Mouse (Mus musculus) common myeloid progenitor, adult 5-6 weeks (primary cell): ENCODE measurements around the gene 2700081O15Rik. TPM values are rescaled to one million over a fixed set of nuclear protein-coding genes. Genes with fewer than 3 reads are reported as not detected.

Source experiments
- ATAC-seq: replicated peaks from 2 replicates; pipeline ENCODE4 v1.8.0; 2016; ENCODE audit warnings: low read depth, mild to moderate bottlenecking, moderate TSS enrichment, inconsistent platforms; ENCODE audit not compliant: poor library complexity, severe bottlenecking
- total RNA-seq: library from RNA; stranded (forward); fragments of 200-1000, 187-1606 nt; gene quantifications from 2 replicates; pipeline ENCODE4 v1.2.3, GENCODE M21; 2017

The 2700081O15Rik gene
- total RNA-seq, 1 experiment from 2014 or later: 4.5 TPM

GRCm38 (mm10) chr19:7419134-7419533 is 1.7 kb downstream of the 2700081O15Rik start:
- 0 out of 2 replicates have a peak, but pooled peaks have one; percentile 33 for ATAC-seq

DNA sequence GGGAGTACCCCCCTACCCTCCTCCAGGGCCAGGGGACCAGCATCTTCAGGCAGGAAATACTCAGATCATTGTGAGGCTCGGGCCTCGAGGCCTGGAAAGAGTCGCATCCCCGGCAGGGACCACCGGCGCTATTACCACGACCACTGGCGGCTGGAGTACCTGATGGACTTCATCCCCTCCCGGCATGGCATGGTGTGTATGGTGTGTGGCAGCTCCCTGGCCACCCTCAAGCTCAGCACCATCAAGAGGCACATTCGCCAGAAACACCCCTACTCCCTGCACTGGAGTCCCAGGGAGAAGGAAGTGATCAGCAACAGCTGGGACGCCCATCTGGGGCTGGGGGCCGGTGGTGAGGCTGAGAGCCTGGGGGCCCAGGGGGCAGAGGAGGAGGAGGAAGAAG is 2.7 kb downstream of the 2700081O15Rik start:
- no peak for ATAC-seq

- no peak for ATAC-seq
These were observed 3.6 kb downstream of the 2700081O15Rik start for GRCm38 (mm10) chr19:7420841-7421601.

- no peak for ATAC-seq
These were observed 4.5 kb downstream of the 2700081O15Rik start for GRCm38 (mm10) chr19:7421602-7422591.

DNA sequence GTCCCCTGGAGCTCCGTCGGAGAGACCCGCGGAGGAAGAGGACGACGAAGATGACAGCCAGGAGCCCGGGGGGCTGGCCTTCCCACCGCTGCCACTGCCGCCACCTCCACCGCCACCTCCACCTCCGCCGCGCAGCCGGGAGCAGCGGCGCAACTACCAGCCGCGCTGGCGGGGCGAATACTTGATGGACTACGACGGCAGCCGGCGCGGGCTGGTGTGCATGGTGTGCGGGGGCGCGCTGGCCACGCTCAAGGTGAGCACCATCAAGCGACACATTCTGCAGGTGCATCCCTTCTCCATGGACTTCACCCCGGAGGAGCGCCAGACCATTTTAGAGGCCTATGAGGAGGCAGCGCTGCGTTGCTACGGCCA is 5.2 kb downstream of the 2700081O15Rik start:
- ATAC-seq: no peak

- ATAC-seq: no peak
These were observed 5.7 kb downstream of the 2700081O15Rik start for GRCm38 (mm10) chr19:7423028-7423655.

DNA sequence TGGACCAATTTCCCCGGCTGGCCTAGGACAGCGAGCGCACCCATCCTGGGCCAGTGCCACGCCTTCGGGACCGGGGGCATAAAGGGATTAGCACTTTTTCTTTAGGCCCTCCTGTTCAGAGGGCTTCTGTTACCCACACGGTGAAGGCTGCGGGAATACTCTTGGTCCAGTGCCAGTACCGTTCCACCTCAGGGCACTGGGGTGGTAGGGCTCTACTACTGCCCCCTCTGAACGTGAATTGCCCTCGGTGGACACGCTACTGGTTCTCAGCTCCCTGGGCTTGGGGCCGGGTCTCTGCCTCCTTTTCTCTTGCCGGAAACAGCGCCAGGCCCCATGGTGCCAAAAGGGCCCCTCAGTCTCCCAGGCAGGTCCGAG is 6.2 kb downstream of the 2700081O15Rik start:
- no peak for ATAC-seq

GRCm38 (mm10) chr19:7424131-7424530 is 6.7 kb downstream of the 2700081O15Rik start:
- no peak for ATAC-seq

GRCm38 (mm10) chr19:7424590-7425397 is 7.4 kb downstream of the 2700081O15Rik start:
- ATAC-seq: no peak

- no peak for ATAC-seq
These were observed 8.0 kb downstream of the 2700081O15Rik start for GRCm38 (mm10) chr19:7425398-7425775.

DNA sequence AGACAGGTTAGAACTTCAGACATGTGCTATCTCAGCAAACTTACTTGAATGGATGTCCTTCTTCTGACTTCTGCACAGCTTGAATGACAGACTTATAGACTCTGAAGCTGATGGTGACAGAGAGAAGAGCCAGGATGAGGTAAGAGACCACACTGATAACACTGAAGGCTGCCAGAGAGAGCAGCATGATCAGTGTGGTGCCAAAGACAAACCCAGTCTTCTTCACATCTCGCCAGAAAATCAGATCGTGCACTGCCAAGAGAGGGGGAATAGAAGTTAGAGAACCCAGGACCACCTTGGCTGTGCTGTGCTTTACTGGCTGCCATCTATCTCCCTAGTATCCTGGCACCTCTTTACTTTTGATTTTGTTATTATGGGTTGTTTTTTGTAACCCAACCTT is 17.5 kb downstream of the 2700081O15Rik start:
- ATAC-seq: no peak

DNA sequence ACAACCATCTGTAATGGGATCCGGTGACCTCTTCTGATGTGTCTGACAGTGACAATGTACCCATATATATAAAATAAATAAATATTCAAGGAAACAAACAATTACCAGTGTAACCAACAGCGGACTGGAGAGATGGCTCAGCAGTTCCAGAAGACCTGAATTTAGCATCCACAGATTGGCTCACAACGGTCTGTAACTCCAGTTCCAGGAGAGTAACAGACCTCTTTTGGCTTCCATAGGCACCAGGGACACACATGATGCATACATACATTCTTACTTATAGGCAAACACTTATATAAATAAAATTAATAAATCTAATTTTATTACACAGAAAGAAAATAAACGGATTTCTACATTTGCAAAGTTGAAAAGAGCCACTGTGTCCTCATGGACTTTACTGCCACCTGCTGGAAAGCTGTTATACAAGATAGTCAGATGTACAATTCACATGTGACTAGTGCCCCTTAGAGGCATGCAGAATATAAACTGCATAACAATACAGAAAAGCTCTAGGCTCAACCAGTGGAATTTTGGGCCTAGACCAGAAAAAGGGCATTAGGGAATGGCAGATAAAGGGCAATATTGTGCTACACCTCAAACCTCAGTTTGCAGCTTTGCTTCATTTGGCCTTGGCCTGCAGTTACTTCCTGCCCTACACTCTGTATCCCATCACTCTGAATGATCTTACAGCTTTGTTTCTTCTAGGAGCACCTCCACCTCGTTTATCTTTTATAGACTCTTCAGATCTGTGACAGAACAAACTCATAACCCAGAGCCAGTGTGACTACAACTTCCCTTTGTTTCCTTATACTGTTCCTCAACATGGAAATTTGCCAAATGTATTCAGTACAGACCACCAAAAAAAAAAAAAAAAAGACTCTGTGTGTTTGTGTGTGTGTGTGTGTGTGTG is 18.9 kb downstream of the 2700081O15Rik start:
- peak; percentile 82 for ATAC-seq

GRCm38 (mm10) chr19:7438295-7438694 is 20.9 kb downstream of the 2700081O15Rik start:
- ATAC-seq: no peak

DNA sequence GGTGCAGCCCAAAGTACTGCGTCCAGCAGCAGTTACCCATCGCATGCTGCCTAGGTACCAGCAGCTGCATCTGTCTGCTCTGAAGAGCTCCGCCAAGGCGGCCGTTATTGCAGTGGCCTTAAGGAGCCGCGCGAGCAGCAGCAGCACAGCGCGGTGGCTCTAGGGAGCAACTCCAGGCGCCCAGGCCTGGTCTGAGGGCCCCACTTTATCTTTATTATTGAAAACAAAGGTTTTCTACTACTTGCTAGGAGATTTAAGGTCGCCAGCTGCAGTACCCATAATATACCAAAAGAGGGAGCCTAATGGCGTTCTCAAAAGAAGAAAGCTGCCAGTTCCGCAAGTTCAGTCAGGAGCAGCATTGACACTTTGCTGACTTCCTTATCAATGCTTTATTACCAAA is 24.1 kb downstream of the 2700081O15Rik start:
- ATAC-seq: peak; percentile 72

DNA sequence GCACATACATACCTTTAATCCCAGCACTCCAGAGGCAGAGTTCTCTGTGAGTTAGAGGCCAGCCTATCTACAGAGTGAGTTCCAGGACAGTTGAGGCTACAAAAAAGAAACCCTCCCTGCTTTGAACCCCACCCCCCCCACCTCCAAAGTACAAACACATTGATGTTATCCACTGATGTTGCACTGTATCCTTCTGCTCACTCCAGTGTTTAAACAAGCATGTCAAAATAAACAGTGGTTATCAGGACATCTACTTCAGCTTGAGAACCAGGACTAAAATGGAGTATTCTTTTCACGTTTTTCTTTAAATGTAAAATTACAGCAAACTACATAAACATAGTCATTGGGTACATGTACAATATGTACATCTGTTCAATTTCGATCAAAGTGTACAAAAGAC is 27.7 kb downstream of the 2700081O15Rik start:
- ATAC-seq: no peak

DNA sequence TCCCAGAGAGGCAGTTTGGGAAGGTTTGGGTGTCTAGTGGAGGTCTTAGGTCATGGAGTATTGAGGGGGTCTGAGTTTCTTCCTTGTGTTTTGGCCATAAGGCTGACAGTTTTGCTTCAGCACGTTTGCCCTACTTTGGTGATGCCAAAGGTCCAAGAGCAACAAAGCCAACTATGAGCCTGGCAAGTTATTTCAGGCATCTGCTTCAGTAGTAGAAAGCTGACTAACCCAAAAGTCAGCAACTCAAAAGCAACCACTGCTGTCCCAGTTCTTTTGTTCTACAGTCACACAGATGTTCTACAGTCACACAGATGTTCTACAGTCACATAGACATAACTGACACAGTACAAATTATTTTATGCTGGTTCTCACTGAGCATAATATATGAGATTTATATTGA is 28.2 kb downstream of the 2700081O15Rik start:
- ATAC-seq: no peak

DNA sequence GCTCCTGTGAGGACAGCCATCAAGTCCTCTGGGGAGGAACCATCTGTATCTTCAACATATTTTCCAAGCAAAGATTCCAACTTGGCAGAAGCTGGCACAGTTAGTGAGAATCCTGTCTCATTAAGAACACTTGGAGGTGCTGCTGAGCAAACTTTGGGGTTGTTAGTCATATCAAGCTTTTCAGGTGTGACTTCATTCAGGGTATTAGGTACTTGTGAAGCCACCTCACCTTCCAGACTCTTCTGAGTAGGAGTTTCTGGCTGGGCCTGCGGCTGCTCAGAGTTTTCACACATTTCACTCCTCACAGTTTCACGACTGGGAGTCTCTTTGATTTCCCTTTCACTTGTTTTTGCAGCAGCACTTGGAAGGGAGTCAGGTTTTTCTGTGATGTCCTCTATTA is 39.4 kb downstream of the 2700081O15Rik start:
- no peak for ATAC-seq

DNA sequence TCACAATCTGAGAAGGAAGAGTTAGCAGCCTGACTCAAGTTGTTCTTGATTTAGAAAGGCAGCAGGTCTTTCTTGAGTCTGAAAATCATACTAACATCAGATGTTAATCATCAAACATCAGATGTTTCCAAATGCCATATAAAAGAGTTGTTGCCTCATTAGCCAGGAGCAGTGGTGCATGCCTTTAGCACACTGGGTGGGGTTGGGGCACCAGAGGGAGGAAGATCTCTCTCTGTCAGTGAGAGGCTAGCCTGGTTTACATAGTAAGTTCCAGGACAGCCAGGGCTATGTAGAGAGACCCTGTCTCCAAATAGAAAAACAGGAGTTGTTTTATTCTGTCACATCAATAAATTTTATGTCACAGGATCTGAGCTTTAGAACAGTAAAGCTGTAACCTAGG is 41.5 kb downstream of the 2700081O15Rik start:
- no peak for ATAC-seq

- no peak for ATAC-seq
These were observed 41.9 kb downstream of the 2700081O15Rik start for GRCm38 (mm10) chr19:7459370-7459769.
